Mouse (Mus musculus) hematopoietic stem cell, adult 5-6 weeks (primary cell): Measurements from ENCODE around the gene Il4i1. TPM values are rescaled to one million over a fixed set of nuclear protein-coding genes. Genes with fewer than 3 reads are reported as not detected.

Source experiments
- ATAC-seq, 2 experiments: fragments of 125-278 bp in 1 of 2; replicated peaks in 1 of 2; 2 replicates each; pipeline ENCODE4 v1.8.0; 2016 to 2017; ENCODE audit warnings: inconsistent platforms in 2 of 2, mild to moderate bottlenecking in 2 of 2, moderate number of reproducible peaks in 2 of 2, low read depth in 1 of 2, moderate TSS enrichment in 1 of 2; ENCODE audit not compliant: low FRiP score in 2 of 2, poor library complexity in 2 of 2, severe bottlenecking in 2 of 2, insufficient read depth in 1 of 2, low TSS enrichment in 1 of 2
- total RNA-seq: library from RNA; stranded (forward); fragments of 172-1452, 232-1000 nt; gene quantifications from 2 replicates; pipeline ENCODE4 v1.2.3, GENCODE M21; 2017

The Il4i1 gene
- total RNA-seq, 1 experiment from 2014 or later: 1.3 TPM

DNA sequence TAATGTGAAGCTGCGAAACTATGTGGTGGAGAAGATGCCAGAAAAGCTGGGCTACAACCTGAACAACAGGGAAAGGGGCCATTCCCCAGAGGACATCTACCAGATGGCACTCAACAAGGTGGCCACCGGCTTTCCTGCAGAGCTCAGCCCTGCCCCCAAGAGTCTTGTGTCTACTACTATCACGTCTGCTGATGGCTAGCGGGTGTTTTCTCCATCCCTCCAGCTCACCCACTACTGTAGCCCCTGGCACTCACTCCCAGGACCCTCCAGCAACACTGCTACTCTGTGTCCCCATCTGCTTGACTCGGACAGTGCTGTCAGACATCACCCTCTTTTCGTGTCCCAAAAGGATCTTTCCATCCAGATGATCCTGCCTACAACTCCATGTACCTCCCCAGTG lies 21.9 kb downstream of the Il4i1 start:
- ATAC-seq: no peak

DNA sequence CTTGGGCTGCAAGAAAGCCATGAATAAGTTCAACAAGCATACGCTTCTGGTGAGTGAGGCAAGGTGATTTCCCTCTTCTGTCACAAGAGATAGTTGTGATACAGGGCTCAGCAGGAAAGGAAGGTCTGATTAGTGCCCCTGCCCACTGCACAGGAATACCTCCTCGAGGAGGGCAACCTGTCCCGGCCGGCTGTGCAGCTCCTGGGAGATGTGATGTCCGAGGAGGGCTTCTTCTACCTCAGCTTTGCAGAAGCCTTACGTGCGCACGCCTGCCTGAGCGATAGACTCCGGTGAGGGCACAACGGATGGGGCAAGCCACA lies 22.9 kb downstream of the Il4i1 start:
- ATAC-seq: no peak

DNA sequence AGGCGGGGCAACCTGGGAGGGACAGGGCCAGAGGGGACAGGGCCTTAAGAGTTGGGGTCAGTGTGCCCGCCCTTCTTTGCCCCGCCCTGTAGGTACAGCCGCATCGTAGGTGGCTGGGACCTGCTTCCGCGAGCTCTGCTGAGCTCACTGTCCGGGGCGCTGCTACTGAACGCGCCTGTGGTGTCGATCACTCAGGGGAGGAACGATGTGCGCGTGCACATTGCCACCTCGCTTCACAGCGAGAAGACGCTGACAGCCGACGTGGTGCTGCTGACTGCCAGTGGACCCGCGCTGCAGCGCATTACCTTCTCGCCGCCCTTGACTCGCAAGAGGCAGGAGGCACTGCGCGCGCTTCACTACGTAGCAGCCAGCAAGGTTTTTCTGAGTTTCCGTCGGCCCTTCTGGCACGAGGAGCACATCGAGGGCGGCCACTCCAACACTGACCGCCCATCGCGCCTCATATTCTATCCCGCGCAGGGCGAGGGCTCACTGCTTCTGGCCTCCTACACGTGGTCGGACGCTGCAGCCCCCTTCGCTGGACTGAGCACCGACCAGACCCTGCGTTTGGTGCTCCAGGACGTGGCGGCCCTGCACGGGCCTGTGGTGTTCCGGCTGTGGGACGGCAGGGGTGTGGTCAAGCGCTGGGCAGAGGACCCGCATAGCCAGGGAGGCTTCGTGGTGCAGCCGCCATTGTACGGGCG lies 23.5 kb downstream of the Il4i1 start:
- ATAC-seq: peak; percentile 43 to 48

DNA sequence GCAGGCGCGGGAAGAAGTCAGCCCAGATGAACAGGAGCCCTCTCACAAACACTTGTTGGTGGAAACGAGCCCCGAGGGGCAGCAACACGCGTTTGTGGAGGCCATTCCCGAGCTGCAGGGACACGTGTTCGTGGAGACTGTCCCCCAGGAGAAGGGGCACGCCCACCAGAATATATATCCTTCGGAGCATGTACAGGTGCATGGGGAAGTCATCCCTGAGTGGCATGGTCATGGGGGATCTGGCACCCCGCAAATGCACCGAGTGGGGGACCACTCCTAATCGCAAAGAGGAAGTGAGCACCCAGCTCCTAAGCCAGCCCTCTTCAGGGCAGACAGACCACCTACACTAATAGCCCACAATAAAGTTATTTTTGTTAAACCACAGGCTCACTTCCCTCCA lies 24.2 kb downstream of the Il4i1 start:
- peak; percentile 8 to 18; a peak in 1 of 4 replicates for ATAC-seq

DNA sequence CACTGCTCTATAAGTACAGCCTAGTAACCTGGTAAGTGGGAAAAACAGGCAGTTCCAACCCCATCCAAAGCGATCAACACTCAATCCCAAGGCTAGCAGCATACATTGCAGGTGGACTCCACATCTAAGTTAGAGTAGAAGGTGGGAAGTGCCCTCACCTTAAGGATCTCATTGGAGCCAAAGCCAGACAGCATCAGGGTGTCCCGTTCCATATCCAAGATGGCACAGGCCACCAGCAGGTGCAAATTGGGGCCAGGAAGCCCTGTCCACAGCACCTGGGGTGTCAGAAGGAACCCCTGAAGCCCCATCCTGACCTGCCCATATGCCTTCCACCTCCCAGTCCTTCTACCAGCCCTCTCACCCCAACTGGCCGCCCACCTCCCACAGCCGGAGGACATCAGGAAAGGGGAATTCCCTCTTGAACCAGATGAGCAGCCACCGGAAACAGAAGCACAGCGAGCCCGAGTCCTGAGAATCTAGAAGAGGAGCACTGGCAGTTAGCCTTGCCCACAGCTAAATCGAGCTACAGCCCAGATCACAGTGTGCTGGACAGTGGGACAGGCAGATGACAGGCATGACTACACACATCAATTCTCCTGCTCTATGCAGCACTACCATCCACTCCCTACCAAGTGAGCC lies 25.8 kb downstream of the Il4i1 start:
- ATAC-seq: no peak

DNA sequence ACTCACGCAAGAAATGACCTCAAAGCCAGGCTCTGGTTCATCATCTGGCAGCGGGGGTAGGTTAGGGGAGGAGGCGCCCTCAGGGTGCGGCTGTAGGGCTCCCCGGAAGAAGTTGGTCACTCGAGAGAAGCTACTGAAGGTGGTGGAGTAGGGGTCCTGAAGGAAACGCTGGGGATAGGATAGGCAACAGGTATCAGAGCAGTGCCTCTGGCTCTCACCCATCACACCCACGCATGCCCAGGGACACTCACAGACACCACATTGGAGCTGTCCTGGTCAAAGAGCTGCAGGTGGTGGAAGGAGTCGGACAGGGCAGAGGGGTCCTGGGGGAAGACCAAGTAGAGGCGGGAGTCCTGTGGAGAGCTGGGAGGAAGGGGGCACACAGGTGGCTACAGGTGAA lies 28.8 kb downstream of the Il4i1 start:
- ATAC-seq: no peak

DNA sequence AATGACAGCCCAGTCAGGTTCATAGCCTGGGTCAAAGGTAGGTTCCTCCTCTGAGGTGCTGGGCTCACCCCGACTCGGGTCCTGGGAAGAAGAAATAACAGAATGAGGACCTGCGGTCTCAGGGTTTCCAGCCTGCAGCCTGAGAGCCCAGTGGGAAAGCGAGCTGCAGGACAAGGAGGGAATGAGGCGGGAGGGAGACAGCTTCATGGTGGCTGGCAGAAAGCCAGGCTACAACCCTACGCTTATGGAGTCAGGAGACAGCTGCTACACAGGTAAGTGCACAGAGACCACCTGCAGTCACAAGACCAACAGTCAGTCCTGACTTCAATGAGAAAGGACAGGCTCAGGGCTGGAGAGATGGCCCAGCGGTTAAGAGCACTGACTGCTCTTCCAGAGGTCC lies 30.6 kb downstream of the Il4i1 start:
- ATAC-seq: no peak

DNA sequence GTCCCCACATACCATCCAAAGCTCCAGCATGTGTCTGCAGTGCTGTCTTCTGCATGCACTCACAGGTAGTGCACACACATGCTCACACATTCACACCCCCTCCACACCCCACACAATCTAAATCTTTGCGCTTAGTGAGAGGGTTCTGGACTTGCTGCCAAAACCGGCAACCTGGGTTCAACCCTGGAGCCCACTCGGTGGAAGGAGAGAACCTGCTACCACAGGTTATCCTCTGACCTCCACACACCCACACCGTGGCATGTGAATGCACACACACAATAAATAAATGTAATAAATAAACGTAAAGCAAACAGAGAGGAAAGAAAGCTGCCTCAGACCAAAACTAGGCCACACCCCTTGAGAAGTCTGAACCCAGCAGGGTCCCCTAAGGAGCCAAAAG lies 31.6 kb downstream of the Il4i1 start:
- ATAC-seq: no peak

DNA sequence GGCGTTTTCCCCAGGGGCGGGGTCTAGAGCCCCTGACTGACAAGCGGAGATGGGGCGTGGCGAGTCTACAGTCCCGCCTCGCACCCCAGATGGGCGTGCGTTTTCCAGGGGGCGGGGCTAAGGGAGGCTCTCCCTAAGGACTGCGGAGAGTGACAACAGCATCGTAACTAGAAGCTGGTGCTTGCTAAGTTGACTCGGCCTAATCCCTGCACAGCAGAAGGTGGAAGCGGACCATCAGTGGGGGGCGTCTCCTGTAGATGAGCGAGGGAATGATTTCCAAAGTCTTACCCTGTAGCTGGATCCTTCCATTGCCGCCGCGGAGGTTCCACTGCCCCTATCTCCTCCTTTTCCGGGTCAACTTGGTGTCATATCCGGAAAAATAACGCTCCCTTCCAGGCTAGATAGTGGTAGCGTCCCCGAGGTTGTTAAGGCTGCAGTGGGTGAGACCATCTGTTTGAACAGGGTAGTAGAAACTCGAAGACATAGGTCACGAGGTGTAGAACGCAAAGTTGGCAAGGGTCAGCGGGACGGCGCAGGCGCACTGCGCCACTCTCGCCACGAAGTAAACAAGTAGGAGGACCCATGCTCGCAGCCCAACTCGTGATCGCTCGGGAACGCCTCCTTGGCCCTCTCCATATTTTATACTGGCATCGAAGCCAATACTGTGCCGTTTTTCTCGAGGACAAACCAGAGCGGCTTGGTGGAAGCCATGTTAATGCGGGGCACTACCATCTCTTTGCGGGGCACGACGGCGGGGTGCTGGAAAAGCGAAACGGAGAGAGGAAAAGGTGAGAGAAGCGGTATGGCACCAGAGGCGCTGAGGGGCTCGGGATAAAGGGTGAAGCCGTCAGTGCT lies 32.6 kb downstream of the Il4i1 start, which contains the start of the genes Akt1s1 and Tbc1d17:
Gene Akt1s1, plus strand, starts transcription at position 431 of the 855 bp plus-strand sequence.
Gene Tbc1d17, minus strand, starts transcription at position 519 of the 855 bp plus-strand sequence.
- peak; percentile 70 to 80 for ATAC-seq

DNA sequence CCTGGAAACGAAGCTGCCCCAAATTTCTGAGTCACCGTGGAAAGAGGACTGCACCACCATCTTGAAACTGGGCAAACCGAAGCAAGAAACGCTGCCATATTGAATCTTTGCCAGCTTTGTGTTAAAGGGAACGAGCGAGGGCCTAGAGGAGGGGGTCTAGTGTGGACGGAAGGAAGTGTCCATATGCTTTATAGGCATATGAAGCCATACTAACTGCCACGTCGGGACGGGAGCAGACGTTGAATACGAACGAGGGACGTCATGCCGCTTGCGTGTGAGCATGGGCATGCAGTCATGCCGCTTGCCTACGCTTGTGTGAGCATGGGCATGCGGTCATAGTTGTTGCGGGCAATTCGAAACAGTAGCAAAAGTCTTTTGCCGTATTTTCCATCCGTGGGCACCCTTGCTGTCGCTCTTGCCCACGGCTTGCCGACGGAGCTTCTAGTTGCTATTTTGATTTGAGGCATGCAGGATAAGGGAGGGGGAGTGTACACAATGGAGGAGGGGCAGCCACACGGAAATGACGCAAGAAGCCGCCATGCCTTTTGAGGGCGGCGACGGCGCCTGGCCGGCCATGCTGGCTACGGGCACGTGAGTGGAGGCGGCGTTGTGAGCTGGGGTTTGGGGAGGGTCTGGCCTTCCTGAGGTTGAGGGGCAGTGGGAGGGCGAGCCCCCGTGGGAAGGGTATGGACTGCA lies 33.4 kb downstream of the Il4i1 start:
- ATAC-seq: peak; percentile 46 to 54

DNA sequence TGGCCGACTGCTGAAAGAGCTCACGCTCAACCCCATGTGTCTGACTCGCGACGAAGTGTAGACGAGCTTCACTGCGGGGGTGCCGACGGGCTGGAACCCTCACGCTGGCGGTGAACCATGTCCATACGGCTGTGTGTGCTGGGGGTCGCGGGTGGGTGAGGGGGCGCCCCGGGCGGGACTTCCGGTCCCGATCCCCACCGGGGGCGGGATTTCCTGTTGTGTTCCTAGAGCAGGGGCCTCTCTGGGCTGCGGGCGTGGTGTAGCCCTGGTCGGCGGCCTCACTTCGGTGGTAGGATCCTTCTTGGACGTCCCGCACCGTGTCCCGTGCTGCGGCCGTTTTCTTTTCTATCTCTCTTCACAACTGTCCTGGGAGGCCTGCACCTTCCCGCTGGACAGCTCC lies 34.0 kb downstream of the Il4i1 start:
- no peak for ATAC-seq

DNA sequence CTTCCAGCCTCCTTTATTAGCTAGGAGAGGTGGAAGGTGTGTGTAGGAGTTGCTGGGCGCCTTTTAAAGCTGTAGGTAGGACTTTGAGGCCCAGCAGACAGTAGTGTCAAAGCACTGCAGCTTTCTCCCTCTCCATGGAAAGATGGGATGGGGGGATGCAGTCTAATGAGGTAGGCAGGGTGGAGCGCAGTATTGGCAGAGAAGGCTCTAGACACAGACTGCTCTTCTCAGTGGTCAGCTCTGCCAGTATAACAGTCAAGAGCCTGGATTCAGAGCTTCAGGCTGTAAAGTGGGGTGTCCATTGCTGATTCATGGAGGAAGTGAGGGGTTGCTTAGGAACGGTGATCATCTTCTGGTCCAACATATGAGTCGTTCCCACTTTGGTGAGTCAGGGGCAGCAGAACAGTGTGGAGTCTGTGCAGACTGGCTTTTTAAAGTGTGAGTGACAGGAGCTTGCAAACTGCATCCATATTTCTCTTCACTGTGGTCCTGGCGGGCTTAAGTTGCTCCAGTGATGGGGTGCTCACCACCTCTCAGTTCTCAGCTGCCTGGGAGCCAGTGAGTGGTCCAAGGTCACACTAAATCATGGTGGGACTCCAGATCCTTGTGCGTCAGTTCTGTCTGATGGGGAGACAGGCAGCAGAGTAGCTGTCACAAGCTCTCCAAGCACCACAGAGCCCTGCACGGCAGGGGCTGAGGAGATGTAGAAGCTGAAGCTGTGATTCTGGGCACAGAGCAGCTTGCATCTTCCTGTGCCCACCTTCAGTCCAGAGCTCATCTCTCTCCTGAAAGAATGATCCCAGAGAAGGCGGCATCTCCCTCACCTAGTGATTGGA lies 34.8 kb downstream of the Il4i1 start:
- no peak for ATAC-seq

DNA sequence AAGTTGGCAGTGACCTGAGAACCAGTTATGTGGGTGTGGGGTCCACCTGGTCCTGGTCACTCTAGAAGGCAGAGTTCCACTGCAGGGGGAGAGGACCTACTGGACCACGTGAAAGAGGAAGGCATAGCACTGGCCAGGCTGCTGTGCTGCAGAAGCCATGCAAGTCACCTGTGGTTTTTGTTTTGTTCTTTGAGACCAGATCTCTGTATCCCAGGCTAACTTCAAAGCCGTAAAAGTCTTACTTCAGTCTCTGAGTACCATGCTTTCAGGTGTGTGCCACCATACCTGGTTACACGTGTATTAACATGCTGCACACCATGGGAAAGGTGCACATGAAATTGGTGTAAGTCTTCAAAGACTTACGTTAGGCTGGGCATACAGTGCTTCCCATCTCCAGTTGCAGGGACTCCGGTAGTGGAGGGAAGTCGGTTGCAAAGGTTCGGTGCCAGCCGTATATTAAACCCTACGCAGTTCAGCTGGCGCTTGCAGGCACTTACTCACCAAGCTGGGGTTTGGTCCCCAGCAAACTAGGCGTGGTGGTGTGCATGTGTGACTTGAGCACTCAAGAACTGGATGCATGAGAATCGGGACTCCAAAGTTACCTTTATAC lies 35.5 kb downstream of the Il4i1 start:
- no peak for ATAC-seq

DNA sequence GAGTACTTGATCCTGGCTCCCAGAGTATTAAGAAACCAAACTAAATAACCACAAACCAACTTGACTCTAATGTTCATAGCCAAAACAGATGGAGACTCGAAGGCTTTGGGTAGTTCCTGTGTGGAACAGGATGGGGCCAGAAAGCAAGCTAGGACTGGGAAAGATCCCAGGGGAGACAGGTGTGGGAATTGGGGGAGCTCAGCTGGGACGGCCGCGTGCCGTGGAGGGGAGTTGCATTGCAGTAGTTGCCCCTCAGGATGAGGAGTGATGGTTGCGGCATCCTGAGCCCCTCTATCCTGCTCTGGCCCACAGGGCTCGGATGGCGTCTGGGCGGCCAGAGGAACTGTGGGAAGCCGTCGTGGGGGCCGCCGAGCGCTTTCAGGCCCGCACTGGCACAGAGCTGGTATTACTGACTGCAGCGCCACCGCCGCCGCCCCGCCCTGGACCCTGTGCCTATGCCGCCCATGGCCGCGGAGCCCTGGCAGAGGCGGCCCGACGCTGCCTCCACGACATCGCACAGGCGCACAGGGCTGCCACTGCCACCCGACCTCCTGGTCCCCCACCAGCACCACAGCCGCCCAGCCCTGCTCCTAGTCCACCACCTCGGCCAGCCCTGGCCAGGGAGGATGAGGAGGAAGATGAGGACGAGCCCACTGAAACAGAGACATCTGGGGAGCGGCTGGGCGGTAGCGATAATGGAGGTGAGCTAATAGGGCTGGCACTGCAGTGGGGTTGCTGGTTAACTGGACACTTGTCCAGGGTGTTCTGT lies 36.3 kb downstream of the Il4i1 start:
- ATAC-seq: no peak

DNA sequence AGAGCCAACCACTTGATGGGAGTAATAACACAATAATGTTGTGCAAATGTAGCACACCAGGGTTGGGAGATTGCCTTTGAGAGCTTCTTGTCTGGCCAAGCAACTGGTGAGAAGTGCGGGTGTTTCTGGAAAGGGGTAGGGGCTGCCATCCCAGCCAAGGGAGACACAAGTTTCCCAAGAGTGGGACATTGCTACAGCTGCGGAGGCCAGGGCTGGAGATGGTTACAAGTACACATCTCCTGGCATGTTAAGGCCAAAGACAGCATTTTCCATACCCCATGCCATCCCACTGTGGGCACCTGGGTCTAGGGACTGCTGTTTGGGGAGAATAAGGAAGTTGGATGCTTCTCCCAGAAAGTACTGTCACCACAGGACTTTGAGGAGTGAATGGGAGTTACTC lies 36.9 kb downstream of the Il4i1 start:
- no peak for ATAC-seq
